In genomic region chr15:51673483-51673882, GRCm38 (mm10) we compare ENCODE assay signal across 1 mouse cellular context.
A peak's percentile ranks its signal among the peaks of the same experiment; 100 is the strongest.
TF ChIP-seq lines count a peak whose summit lies in the region.

No protein-coding gene starts in this region.

TF ChIP-seq in MEL, 35 proteins besides CTCF, POLR2A, EP300 and RAD21 (continued from another document):
- no peak for TF ChIP-seq POLR2AphosphoS2 (IDR thresholded peaks at IDR 0.05; ENCODE audit: low read length)
- peak; percentile 50 for TF ChIP-seq TCF12 (IDR thresholded peaks at IDR 0.05; ENCODE audit: low read depth, low read length)
- TF ChIP-seq GATA1 (IDR thresholded peaks at IDR 0.05; ENCODE audit: low read depth, low read length): peak; percentile 51; the same call in 1 of the 2 replicates
- TF ChIP-seq RCOR1 (IDR thresholded peaks at IDR 0.05; ENCODE audit: low read depth, low read length): peak; percentile 23
- no peak for TF ChIP-seq TAL1 (IDR thresholded peaks at IDR 0.05; ENCODE audit: low read length)
- no peak for TF ChIP-seq NRF1 (IDR thresholded peaks at IDR 0.05; ENCODE audit: insufficient read depth, low read depth, low read length, poor library complexity, severe bottlenecking)
- TF ChIP-seq UBTF (IDR thresholded peaks at IDR 0.05; ENCODE audit: borderline replicate concordance, insufficient read depth, low read depth, low read length): no peak
- TF ChIP-seq CHD1 (IDR thresholded peaks at IDR 0.05; ENCODE audit: low read depth, low read length): no peak
- no peak for TF ChIP-seq MAZ (IDR thresholded peaks at IDR 0.05; ENCODE audit: low read depth, low read length)
- no peak for TF ChIP-seq MYB (IDR thresholded peaks at IDR 0.05; ENCODE audit: low read depth, low read length)
